Mouse (Mus musculus) neural tube, embryonic 11.5 days (tissue): Measurements from ENCODE around the gene Camta1. TPM values are rescaled to one million over a fixed set of nuclear protein-coding genes. Genes with fewer than 3 reads are reported as not detected.

ENCODE experiments used
- ATAC-seq: fragments of 200-750 bp; cut with Nextera tagmentation; 2 replicates; pipeline ENCODE4 v1.8.0; 2017; ENCODE audit warnings: moderate number of reproducible peaks, mild to moderate bottlenecking, moderate TSS enrichment, moderate library complexity; ENCODE audit not compliant: insufficient read depth, low FRiP score, low TSS enrichment
- DNase-seq: peaks from one replicate; pipeline ENCODE4 v3.0.0-alpha.2; 2015; ENCODE audit warnings: low spot score
- H3K27ac ChIP-seq: fragments of 300-500 bp; sonication (generic); 2 replicates; pipeline ENCODE4 v1.5.1; 2014; ENCODE audit warnings: low read depth, mild to moderate bottlenecking, low read length
- H3K27me3 ChIP-seq: fragments of 300-500 bp; sonication (generic); 2 replicates; pipeline ENCODE4 v1.6.1; 2014; ENCODE audit warnings: mild to moderate bottlenecking, low read length, mixed read lengths; ENCODE audit not compliant: control insufficient read depth, insufficient read depth
- H3K36me3 ChIP-seq: fragments of 300-500 bp; sonication (generic); 2 replicates; pipeline ENCODE4 v1.6.1; 2014; ENCODE audit warnings: mild to moderate bottlenecking, low read length, moderate library complexity, mixed read lengths; ENCODE audit not compliant: control insufficient read depth, insufficient read depth
- H3K4me1 ChIP-seq: fragments of 300-500 bp; sonication (generic); 2 replicates; pipeline ENCODE4 v1.6.1; 2014; ENCODE audit warnings: low read length, mixed read lengths; ENCODE audit not compliant: control insufficient read depth, insufficient read depth
- H3K4me2 ChIP-seq: fragments of 300-500 bp; sonication (generic); 2 replicates; pipeline ENCODE4 v1.6.1; 2014; ENCODE audit warnings: low read depth, mild to moderate bottlenecking, moderate library complexity
- H3K4me3 ChIP-seq: fragments of 300-500 bp; sonication (generic); 2 replicates; pipeline ENCODE4 v1.5.1; 2014; ENCODE audit warnings: low read depth, low read length
- H3K9ac ChIP-seq: fragments of 300-500 bp; sonication (generic); 2 replicates; pipeline ENCODE4 v1.6.1; 2014; ENCODE audit warnings: mild to moderate bottlenecking, low read length
- H3K9me3 ChIP-seq: fragments of 300-500 bp; sonication (generic); 2 replicates; pipeline ENCODE4 v1.6.1; 2016; ENCODE audit warnings: low read length; ENCODE audit not compliant: control insufficient read depth
- WGBS: fragments of 180-500 bp; shearing (Covaris S2); extraction: QIAGEN DNeasy Blood & Tissue Kit; methylation state at CpG from one replicate; pipeline ENCODE4 v1.1.7; 2014; 5-methylcytosine and 5-hydroxymethylcytosine counted together
- polyA plus RNA-seq: library from polyadenylated mRNA; unstranded; fragments of >200 nt; fragmentation: Nextera tagmentation; extraction: Ambion mirVana; gene quantifications from 2 replicates; pipeline ENCODE4 v1.2.1, GENCODE M21; 2014

The Camta1 gene
- polyA plus RNA-seq, 1 experiment from 2014 or later: 131 TPM

- Histone ChIP-seq H3K4me1 (no peaks in the 10 kb centered on the region), H3K36me3 (no peaks in the 10 kb centered on the region), H3K4me3 (no peak overlapping the region), H3K9ac (no peak overlapping the region), H3K27me3 (no peaks in the 10 kb centered on the region), H3K4me2 (no peak overlapping the region), H3K9me3 (no peaks in the 10 kb centered on the region), H3K27ac (no peak overlapping the region)
- ATAC-seq: no peak
- WGBS: 91% methylated on average over 21 of the region's 21 CpGs
- no peak for DNase-seq
These were observed 883.3 kb downstream of the Camta1 start for GRCm38 (mm10) chr4:150978156-150978910.

DNA sequence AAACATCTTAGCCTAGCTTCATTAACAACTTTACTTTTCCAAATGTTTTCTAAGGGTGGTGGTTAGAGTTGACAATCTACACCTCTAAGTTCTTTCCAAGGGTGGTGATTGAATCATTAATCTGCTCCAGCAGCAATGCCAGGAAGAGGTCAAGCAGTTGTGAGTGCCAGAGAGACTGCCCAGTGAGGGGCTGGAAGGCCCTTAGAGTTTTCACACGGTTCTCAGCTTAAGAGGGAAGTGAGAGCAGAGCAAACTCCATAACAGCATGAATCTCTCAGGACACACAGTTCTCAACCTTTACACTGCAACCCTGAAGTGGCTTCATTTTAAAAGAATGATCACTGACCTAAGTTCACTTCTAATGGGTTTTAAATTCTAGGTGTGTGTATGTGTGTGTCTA is 886.5 kb downstream of the Camta1 start:
- Histone ChIP-seq H3K27ac (no peak overlapping the region), H3K27me3 (no peaks in the 10 kb centered on the region), H3K36me3 (no peaks in the 10 kb centered on the region), H3K4me2 (no peak overlapping the region), H3K4me3 (no peak overlapping the region), H3K4me1 (no peaks in the 10 kb centered on the region), H3K9me3 (no peaks in the 10 kb centered on the region), H3K9ac (no peak overlapping the region)
- DNase-seq: no peak
- 25% methylated on average over 1 of the region's 1 CpGs for WGBS
- ATAC-seq: no peak

DNA sequence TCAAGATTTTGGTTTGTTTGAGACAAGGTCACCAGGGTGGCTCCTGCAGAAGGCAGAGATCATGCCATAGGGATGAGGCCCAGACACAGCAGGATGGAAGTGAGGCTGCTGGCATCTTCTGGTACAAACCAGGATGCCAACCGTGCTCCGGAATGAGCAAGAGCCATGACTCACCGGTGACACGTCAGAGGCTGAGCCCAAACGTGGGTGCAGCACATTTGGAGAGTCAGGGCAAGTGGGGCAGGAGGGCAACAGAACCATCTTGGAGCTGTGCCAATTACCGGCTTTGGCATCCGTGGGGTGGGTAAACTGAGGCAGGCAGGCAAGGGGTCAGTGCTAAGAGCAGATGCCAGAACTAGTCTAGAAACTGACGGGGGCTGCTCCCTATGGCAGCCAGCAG is 888.4 kb downstream of the Camta1 start:
- H3K27ac ChIP-seq: no peak overlapping the region
- H3K4me2 ChIP-seq: no peak overlapping the region
- no peaks in the 10 kb centered on the region for H3K4me1 ChIP-seq

DNA sequence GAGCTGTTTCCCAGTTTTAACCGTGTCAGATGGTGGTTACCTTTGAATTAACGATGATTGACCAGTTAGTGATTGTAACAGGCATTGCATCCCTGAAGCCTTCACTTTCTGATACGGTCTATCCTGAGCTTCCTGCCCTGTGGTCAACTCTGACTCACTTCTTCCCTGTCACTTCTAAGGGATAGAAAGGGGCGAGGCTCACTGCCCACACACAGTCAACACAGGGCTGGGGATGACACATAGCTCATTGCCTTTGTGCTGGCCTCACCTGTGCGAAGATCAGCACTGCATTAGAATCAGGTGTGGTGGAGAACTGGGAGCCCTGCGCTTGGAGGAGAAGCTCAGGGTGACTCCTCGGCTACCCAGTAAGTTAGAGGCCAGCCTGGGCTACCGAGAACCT is 892.7 kb downstream of the Camta1 start:
- WGBS: 92% methylated on average over 8 of the region's 8 CpGs
- DNase-seq (no peak), ATAC-seq (no peak)
- Histone ChIP-seq H3K4me3 (no peak overlapping the region), H3K9ac (no peak overlapping the region), H3K4me1 (no peaks in the 10 kb centered on the region), H3K27ac (no peak overlapping the region), H3K4me2 (no peak overlapping the region), H3K9me3 (no peaks in the 10 kb centered on the region), H3K36me3 (no peaks in the 10 kb centered on the region), H3K27me3 (no peaks in the 10 kb centered on the region)

More for the DNA sequence above, 888.4 kb downstream of the Camta1 start:
- no peak for DNase-seq
- Histone ChIP-seq H3K9me3 (no peaks in the 10 kb centered on the region), H3K9ac (no peak overlapping the region), H3K36me3 (no peaks in the 10 kb centered on the region), H3K27me3 (no peaks in the 10 kb centered on the region), H3K4me3 (no peak overlapping the region)
- 82% methylated on average over 8 of the region's 8 CpGs for WGBS
- no peak for ATAC-seq

DNA sequence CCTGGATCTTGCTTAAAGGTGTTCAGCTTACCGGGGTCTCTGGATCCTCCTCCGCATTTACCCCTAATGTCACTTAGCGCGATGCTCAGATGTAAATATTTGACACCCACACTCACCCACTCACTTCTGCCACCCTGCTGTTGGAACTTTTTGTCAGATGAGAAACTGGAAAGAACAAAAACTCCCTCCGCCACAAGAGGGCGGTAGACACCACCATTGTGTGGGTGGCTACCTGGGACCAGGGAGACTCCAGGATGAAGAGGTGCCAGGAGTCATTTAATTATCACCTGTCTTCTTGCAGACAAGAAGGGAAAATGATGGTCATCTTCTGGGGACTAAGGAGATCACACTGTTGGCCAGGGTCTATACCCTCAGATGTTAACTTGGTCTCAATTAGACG is 895.1 kb downstream of the Camta1 start:
- no peaks in the 10 kb centered on the region for H3K27me3 ChIP-seq
- H3K4me2 ChIP-seq: no peak overlapping the region
- H3K9ac ChIP-seq: no peak overlapping the region
- H3K4me3 ChIP-seq: no peak overlapping the region
- H3K36me3 ChIP-seq: no peaks in the 10 kb centered on the region
- no peaks in the 10 kb centered on the region for H3K9me3 ChIP-seq
- no peaks in the 10 kb centered on the region for H3K4me1 ChIP-seq
- 18% methylated on average over 7 of the region's 7 CpGs for WGBS
- peak; percentile 61 for DNase-seq
- no peak for ATAC-seq
- H3K27ac ChIP-seq: no peak overlapping the region

DNA sequence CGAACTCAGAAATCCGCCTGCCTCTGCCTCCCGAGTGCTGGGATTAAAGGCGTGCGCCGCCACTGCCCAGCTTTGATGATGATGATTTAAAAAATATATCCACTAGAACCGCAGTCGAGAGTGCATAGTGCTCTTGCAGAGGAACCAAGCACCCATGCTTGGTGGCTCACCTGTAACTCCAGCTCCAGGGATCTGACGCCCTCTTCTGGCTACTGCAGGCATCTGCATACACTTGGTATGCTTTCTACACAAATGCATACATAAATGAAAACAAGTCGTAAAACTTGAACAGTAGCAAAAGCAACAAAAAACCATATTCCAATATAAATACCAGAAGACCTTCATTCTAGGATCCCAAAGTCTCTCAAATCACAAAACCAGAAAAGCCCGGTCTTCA is 896.1 kb downstream of the Camta1 start:
- no peaks in the 10 kb centered on the region for H3K9me3 ChIP-seq
- WGBS: 69% methylated on average over 11 of the region's 11 CpGs
- no peak overlapping the region for H3K4me3 ChIP-seq
- no peaks in the 10 kb centered on the region for H3K4me1 ChIP-seq
- DNase-seq: no peak
- H3K9ac ChIP-seq: no peak overlapping the region
- no peak for ATAC-seq
- no peaks in the 10 kb centered on the region for H3K36me3 ChIP-seq
- H3K27me3 ChIP-seq: no peaks in the 10 kb centered on the region
- H3K4me2 ChIP-seq: no peak overlapping the region
- H3K27ac ChIP-seq: no peak overlapping the region

DNA sequence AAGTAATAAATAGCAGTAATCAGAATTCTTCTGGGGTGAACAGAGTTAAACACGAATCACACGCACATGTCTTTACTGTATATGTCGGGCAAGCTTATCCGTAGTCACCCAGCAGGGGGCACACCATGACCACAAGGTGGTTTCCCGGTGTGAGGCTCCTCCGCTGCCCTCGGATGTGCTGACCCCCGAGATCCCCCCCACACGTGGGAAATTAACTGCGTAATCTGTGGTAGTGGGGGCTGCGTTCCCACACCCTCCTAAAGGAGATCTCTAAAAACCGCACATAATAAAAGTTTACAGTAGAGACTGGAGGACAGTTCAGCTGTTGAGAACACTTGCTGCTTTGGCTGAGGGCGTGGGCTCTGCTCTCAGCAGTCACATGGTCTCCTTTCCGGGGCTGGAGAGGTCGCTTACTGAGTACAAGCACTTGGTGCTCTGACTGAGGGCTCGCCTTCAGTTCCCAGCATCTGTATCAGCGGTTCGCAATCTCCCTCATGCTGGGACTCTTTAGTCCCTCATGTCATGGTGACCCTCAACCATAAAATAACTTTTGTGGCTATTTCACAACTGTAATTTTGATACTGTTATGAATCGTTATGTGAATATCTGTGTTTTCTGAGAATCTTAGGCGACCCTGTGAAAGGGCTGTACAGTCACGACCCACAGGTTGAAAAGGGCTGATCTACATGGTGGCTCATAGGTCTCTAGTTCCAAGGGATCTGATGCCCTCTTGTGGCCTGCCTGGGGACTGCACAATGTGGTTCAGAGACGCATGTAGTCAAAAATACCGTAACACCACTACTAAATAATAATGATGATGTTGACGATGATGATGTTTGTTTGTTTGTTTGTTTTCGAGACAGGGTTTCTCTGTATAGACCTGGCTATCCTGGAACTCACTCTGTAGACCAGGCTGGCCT is 896.8 kb downstream of the Camta1 start:
- 17% methylated on average over 25 of the region's 25 CpGs for WGBS
- peak; percentile 84 for DNase-seq
- Histone ChIP-seq H3K4me1 (no peaks in the 10 kb centered on the region), H3K9ac (no peak overlapping the region), H3K4me3 (no peak overlapping the region), H3K4me2 (peak overlapping the region; percentile 8; the same call in 1 of the 2 replicates), H3K27me3 (no peaks in the 10 kb centered on the region), H3K9me3 (no peaks in the 10 kb centered on the region), H3K27ac (no peak overlapping the region), H3K36me3 (no peaks in the 10 kb centered on the region)
- ATAC-seq: 0 out of 2 replicates have a peak, but pooled peaks have one; percentile 35

GRCm38 (mm10) chr4:150963711-150964110 is 898.0 kb downstream of the Camta1 start:
- Histone ChIP-seq H3K4me2 (no peak overlapping the region), H3K9me3 (no peaks in the 10 kb centered on the region), H3K4me3 (no peak overlapping the region), H3K27me3 (no peaks in the 10 kb centered on the region), H3K36me3 (no peaks in the 10 kb centered on the region), H3K9ac (no peak overlapping the region), H3K27ac (no peak overlapping the region), H3K4me1 (no peaks in the 10 kb centered on the region)
- DNase-seq (no peak), ATAC-seq (no peak)
- WGBS: 79% methylated on average over 2 of the region's 2 CpGs
